Mouse (Mus musculus): ENCODE measurements around the gene Cuedc1.

Cuedc1 gene

GRCm38 (mm10) chr11:88241468-88242301 is 143.8 kb downstream of the Cuedc1 start:
- DNase-seq (ENCODE audit: low spot score in 2 of 2), result no peak
